Mouse (Mus musculus) liver, embryonic 12.5 days (tissue): ENCODE results near the gene Nfia. TPM values are rescaled to one million over a fixed set of nuclear protein-coding genes. Genes with fewer than 3 reads are reported as not detected.

Experiments used
- ATAC-seq: fragments of 200-750 bp; cut with Nextera tagmentation; 2 replicates; pipeline ENCODE4 v1.8.0; 2017; ENCODE audit warnings: moderate number of reproducible peaks, mild to moderate bottlenecking, moderate library complexity
- H3K27ac ChIP-seq: fragments of 300-500 bp; sonication (generic); 2 replicates; pipeline ENCODE4 v1.5.1; 2016; ENCODE audit warnings: mild to moderate bottlenecking
- H3K27me3 ChIP-seq: fragments of 300-500 bp; sonication (generic); replicated peaks from 2 replicates; pipeline ENCODE4 v1.6.1; 2016; ENCODE audit warnings: mild to moderate bottlenecking, moderate library complexity
- H3K36me3 ChIP-seq: fragments of 300-500 bp; sonication (generic); 2 replicates; pipeline ENCODE4 v1.6.1; 2016; ENCODE audit warnings: mild to moderate bottlenecking, moderate library complexity
- H3K4me1 ChIP-seq: fragments of 300-500 bp; sonication (generic); 2 replicates; pipeline ENCODE4 v1.6.1; 2016
- H3K4me2 ChIP-seq: fragments of 300-500 bp; sonication (generic); 2 replicates; pipeline ENCODE4 v1.6.1; 2016; ENCODE audit warnings: mild to moderate bottlenecking, moderate library complexity
- H3K4me3 ChIP-seq: fragments of 300-500 bp; sonication (generic); 2 replicates; pipeline ENCODE4 v1.5.1; 2016; ENCODE audit warnings: mild to moderate bottlenecking, moderate library complexity
- H3K9ac ChIP-seq: fragments of 300-500 bp; sonication (generic); 2 replicates; pipeline ENCODE4 v1.6.1; 2016; ENCODE audit warnings: mild to moderate bottlenecking, moderate library complexity
- H3K9me3 ChIP-seq: fragments of 300-500 bp; sonication (generic); replicated peaks from 2 replicates; pipeline ENCODE4 v1.6.1; 2016; ENCODE audit warnings: mild to moderate bottlenecking, moderate library complexity
- WGBS: fragments of 180-500 bp; shearing (Covaris S2); methylation state at CpG from one replicate; pipeline ENCODE4 v1.1.7; 2016; ENCODE audit not compliant: insufficient replicate concordance; 5-methylcytosine and 5-hydroxymethylcytosine counted together
- polyA plus RNA-seq: library from polyadenylated mRNA; unstranded; fragments of >200 nt; fragmentation: Nextera tagmentation; extraction: Ambion mirVana; gene quantifications from 2 replicates; pipeline ENCODE4 v1.2.1, GENCODE M21; 2016

Nfia gene
- polyA plus RNA-seq: 3.8 and 4.5 TPM in 2 replicates

DNA sequence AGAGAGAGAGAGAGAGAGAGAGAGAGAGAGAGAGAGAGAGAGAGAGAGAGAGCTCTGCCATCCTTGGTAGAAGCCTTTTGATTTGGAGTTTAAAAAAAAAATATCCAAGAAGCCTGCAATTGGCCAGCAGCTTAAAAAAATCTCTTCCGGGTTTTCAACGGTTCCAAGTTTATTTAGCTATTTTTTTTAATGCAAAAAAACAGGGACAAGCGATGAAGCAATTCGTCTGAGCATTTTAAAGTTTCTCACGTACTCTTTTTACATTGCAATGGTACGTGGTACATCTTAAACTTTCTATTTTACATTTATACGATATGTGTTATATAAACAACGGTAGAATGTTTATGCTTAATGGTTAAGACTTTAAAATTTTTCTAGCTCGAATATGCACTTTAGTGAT lies at the start of gene Nfia:
Gene Nfia, plus strand, starts transcription at position 94 of the 400 bp plus-strand sequence.
- peak within 1 kb of the TSS; percentile 77 for H3K27ac ChIP-seq
- peak within 1 kb of the TSS; percentile 44 for H3K9ac ChIP-seq
- peaks cover 41% of the 10 kb centered on the region for H3K27me3 ChIP-seq
- ATAC-seq: no peak
- no peaks in the 10 kb centered on the region for H3K9me3 ChIP-seq
- peaks cover 17% of the 10 kb centered on the region for H3K4me1 ChIP-seq
- H3K4me3 ChIP-seq: peak within 1 kb of the TSS; percentile 58
- H3K4me2 ChIP-seq: peak within 1 kb of the TSS; percentile 71
- under 1% methylated on average over 9 of the region's 9 CpGs for WGBS
- no peaks in the 10 kb centered on the region for H3K36me3 ChIP-seq

DNA sequence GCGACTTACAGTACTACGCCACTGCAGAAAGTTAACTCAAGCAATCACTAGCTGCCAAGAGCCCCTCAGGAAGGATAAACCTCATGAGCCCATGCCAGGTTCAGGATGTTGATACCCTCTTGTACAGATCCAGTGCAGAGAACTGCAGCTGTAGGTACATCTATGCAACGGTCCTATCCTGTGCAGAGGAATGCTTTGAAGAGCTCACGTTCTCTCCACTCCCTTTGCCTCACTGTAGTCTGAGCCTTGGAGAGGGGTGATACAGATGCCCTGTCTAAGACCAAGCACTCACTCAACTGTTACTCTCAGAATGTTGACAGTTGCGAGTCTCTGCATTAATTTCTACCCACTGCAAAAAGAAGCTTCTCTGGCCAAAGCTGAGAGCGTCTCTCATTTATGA lies 49.2 kb upstream of the Nfia start:
- no peaks in the 10 kb centered on the region for H3K9me3 ChIP-seq
- H3K4me1 ChIP-seq: no peaks in the 10 kb centered on the region
- 73% methylated on average over 6 of the region's 6 CpGs for WGBS
- no peak for ATAC-seq
- H3K4me2 ChIP-seq: no peak overlapping the region
- no peak overlapping the region for H3K27ac ChIP-seq
- H3K9ac ChIP-seq: no peak overlapping the region
- H3K36me3 ChIP-seq: no peaks in the 10 kb centered on the region
- H3K27me3 ChIP-seq: no peaks in the 10 kb centered on the region
- no peak overlapping the region for H3K4me3 ChIP-seq

DNA sequence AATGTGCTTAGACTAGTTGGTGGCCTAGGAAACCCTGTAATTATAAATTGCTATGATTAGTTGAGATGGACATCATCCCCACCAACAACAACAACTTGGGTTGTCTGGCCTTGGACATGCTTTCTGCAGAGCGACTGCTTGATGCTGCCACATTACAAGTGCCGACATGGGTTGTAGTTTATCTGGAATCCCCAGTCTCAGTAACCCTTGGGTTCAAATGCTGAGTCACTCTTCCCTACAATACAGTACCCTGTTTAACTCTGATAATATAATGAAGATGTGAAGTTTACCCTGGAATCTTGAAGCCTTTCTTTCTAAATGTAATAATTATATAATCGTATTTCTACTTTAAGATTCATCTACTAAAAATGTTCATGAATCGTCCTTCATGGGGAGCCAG lies 44.0 kb upstream of the Nfia start:
- H3K4me1 ChIP-seq: no peaks in the 10 kb centered on the region
- H3K27ac ChIP-seq: no peak overlapping the region
- no peak overlapping the region for H3K4me2 ChIP-seq
- no peak overlapping the region for H3K9ac ChIP-seq
- H3K36me3 ChIP-seq: no peaks in the 10 kb centered on the region
- 47% methylated on average over 4 of the region's 4 CpGs for WGBS
- no peaks in the 10 kb centered on the region for H3K27me3 ChIP-seq
- no peak overlapping the region for H3K4me3 ChIP-seq
- ATAC-seq: peak; percentile 84
- no peaks in the 10 kb centered on the region for H3K9me3 ChIP-seq

DNA sequence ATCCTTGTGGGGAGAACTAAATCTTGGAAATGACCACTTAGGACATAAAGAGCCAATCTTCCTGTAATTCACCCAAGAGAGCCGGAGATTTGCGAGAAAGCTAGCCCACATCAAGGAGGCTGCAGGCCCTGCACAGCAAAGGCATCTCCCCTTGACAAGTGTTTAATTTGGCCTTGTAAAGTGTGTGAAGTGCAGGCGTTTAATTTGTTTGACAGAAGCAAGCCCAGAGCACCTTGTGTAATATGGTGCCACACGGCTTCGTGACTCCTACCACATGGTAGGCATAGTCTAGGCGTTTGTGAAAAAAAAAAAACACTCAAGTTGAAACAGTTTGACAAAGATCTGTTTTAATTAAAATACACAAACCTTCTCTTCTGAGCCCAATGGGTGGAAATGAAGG lies 42.5 kb upstream of the Nfia start:
- no peak for ATAC-seq
- WGBS: 71% methylated on average over 6 of the region's 6 CpGs
- no peak overlapping the region for H3K4me3 ChIP-seq
- H3K9me3 ChIP-seq: no peaks in the 10 kb centered on the region
- no peaks in the 10 kb centered on the region for H3K27me3 ChIP-seq
- H3K4me1 ChIP-seq: no peaks in the 10 kb centered on the region
- no peaks in the 10 kb centered on the region for H3K36me3 ChIP-seq
- H3K9ac ChIP-seq: no peak overlapping the region
- no peak overlapping the region for H3K27ac ChIP-seq
- H3K4me2 ChIP-seq: no peak overlapping the region

DNA sequence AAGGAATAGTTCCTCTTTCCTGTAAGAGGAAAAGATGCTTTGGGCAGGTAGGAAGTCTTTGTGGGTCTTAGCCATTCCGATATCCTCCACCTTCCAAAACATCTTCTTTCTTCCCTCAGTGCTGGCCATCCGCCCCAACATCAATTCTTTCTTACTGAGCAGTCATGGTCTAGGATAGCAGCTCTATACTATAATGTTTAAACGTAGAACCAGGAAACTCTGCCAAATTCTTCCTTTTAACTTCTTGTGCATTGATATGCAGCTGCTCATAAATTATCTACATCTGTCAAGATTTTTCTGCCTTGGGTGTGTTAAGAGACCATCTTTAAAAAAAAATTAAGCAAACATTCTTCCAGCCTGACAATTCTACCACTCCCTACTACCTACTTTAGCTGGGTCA lies 42.1 kb upstream of the Nfia start:
- WGBS: 65% methylated on average over 3 of the region's 3 CpGs
- no peak overlapping the region for H3K4me3 ChIP-seq
- no peak for ATAC-seq

DNA sequence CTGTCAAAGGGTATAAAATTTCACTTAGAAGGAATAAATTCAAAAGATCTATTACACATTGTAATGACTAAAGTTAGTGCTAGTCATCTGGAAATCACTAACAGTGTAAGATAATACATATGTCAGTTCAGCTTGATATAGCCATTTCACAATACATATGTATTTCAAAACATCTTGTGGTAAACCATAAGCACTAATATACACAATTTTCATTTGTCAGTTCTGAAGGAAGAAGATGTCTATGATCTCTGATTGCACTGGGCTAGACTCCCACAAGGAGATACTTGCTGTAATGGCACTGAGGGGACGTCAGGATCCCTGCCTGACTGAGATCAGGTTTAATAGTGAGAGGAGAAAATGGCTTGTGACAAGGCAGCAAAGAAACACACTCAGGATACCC lies 39.1 kb upstream of the Nfia start:
- Histone ChIP-seq H3K9ac (no peak overlapping the region), H3K36me3 (no peaks in the 10 kb centered on the region), H3K4me2 (no peak overlapping the region), H3K27ac (no peak overlapping the region), H3K4me3 (no peak overlapping the region), H3K27me3 (no peaks in the 10 kb centered on the region), H3K4me1 (no peaks in the 10 kb centered on the region), H3K9me3 (no peaks in the 10 kb centered on the region)
- WGBS: 47% methylated on average over 1 of the region's 1 CpGs
- no peak for ATAC-seq

More for the DNA sequence above, 42.1 kb upstream of the Nfia start:
- H3K4me2 ChIP-seq: no peak overlapping the region
- no peak overlapping the region for H3K27ac ChIP-seq
- no peak overlapping the region for H3K9ac ChIP-seq
- no peaks in the 10 kb centered on the region for H3K9me3 ChIP-seq
- H3K27me3 ChIP-seq: no peaks in the 10 kb centered on the region
- H3K4me1 ChIP-seq: no peaks in the 10 kb centered on the region
- H3K36me3 ChIP-seq: no peaks in the 10 kb centered on the region

DNA sequence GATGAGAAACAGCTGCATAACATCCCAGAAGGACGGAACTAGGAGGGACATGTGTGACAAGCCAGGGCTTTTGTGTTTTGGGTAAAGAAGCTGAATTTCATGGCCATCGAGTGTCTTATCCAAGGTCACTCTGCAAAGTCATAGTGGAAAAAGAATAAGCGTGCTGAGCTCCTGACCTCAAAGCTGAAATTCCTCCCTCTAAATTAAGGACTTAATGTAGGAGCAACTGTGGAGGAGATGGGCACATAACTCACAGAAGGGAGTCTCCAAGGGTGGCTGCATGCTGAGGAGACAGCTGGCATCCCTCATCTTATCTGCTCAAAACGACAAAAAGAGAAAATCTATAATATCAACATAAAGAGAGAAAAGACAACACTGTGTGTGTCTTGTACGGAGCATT lies 28.6 kb upstream of the Nfia start:
- Histone ChIP-seq H3K27me3 (peaks cover 26% of the 10 kb centered on the region), H3K9me3 (no peaks in the 10 kb centered on the region), H3K27ac (no peak overlapping the region), H3K9ac (no peak overlapping the region), H3K36me3 (no peaks in the 10 kb centered on the region), H3K4me1 (no peaks in the 10 kb centered on the region), H3K4me2 (no peak overlapping the region), H3K4me3 (no peak overlapping the region)
- ATAC-seq: no peak
- 55% methylated on average over 5 of the region's 5 CpGs for WGBS

DNA sequence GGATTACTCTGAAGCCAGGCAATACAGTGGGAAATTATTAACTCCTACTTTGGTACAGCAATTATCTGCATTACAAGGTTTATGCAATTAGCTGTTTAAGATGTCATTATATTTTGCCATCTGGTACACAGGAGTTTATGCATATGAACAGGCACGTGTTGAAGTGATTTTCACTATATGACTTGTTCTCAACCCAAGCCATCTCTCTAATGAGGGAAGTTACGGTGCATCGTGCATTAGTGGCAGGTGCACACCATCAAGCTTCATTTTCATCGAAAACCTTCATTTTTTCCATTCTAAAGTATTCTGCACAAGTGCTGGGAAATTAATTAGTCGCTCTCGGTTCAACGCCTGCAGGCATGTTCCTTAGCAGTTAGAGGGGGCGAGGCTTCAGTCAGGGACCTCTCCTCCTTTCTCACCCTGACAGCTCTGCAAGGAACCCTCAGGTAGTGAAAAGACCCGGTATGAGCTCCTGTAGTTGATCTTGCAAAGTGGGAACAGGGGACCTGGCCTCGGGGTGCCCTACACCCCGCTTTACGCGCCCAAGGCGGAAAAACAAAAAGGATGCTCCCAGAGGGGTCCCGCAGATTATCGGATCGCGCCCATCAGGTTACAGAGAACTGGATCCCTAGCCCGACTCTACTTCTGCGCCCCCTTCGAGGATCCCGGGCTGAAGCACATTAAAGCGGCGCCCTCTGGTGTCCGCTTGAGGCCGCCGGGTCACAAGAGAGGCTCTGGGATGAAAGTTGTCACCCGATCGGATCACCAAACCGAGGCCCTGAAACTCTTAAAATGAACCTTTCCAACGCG lies 27.0 kb upstream of the Nfia start:
- Histone ChIP-seq H3K9ac (no peak overlapping the region), H3K4me2 (peak overlapping the region; percentile 66), H3K4me1 (no peaks in the 10 kb centered on the region), H3K4me3 (peak overlapping the region; percentile 40), H3K27ac (no peak overlapping the region), H3K9me3 (no peaks in the 10 kb centered on the region), H3K36me3 (no peaks in the 10 kb centered on the region), H3K27me3 (peaks cover 36% of the 10 kb centered on the region)
- 9% methylated on average over 32 of the region's 32 CpGs for WGBS
- no peak for ATAC-seq

DNA sequence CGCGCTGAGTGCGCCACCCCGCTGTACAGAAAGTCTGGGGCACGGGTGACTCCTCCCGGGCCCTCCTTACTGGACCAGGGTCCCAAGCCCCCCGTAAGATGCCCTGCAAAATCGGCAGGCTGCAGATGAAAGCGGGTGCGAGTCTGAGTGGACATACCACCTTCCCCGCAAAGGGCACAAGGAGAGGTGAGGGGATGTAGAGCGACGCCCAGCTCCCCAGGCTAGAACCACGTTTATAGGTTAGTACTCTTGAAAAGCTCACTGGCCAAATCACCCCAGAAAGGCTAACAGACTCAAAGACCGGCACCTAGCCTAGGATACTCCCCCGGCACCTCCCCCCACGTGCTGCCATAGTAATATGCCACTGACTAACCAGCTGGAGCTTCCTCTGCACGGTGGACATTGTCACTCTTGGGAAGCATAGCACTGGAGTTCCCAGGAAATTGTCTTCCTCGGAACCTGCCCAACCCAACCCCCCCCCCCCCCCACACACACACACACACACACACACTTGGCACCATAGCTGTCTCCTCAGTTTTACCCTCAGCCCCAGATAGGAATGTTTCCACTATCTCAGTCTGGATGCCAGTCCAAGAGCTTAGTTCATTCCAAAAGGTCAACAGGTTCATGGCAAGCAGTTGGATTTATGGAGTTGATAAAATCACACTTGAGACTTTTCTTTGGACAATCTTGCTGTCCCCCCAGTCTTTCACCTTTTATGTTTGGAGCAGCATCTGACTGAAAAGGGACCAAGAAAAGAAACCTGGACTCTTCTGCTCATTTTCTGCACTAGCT lies 26.2 kb upstream of the Nfia start:
- 7% methylated on average over 19 of the region's 19 CpGs for WGBS
- Histone ChIP-seq H3K4me1 (peaks cover 3% of the 10 kb centered on the region; the same call in 1 of the 2 replicates), H3K4me3 (peak overlapping the region; percentile 40), H3K27me3 (peaks cover 36% of the 10 kb centered on the region), H3K36me3 (no peaks in the 10 kb centered on the region), H3K9me3 (no peaks in the 10 kb centered on the region), H3K9ac (no peak overlapping the region), H3K27ac (no peak overlapping the region), H3K4me2 (peak overlapping the region; percentile 66)
- no peak for ATAC-seq

DNA sequence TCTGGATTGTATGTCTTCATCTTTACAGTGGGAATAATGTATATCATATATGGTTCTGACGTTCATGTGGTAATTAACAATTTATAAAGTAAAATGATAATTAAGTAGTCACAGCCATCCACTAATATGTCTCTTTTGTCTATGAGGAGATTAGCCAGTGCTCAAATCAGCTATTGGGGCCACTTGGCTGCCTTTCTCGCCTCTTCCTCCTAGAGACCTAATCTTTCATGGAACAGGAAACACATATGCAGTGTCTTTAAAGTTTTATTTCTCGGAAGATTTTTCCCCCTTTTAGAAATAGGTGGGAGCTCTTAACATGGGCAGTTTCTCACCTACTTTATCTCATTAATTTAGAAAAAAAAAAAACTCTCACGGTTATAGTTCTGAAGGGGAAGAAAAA lies 22.1 kb upstream of the Nfia start:
- Histone ChIP-seq H3K4me2 (0 out of 2 replicates have a peak overlapping the region, but pooled peaks have one; percentile 78), H3K9ac (no peak overlapping the region), H3K27me3 (peaks cover 58% of the 10 kb centered on the region), H3K4me1 (peaks cover 16% of the 10 kb centered on the region; the same call in 1 of the 2 replicates), H3K9me3 (no peaks in the 10 kb centered on the region), H3K36me3 (no peaks in the 10 kb centered on the region), H3K27ac (no peak overlapping the region), H3K4me3 (no peak overlapping the region)
- 27% methylated on average over 4 of the region's 4 CpGs for WGBS
- ATAC-seq: no peak

DNA sequence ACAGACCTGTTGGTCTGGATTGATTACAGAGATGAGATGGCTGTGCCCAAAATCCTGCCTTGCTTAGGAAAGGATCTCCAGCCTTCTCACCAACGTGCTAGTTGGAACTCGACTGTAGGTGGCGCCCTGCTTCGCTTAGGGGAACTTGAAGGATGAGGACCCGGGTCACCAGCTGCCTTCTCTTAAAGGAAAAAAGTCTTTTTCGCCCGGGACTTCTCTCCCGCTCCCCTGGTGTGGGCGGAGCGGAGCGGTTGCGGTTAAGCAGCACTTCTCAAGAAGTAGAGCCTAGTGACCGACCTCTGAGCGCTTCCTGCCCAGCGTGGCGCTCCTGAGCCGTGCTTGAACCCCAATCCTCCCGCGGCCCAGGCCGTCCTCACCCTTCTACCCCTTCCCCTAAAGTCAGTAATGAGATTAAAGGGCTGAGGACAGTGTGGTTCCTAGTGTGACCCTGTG lies 21.5 kb upstream of the Nfia start:
- H3K4me1 ChIP-seq: peaks cover 16% of the 10 kb centered on the region; the same call in 1 of the 2 replicates
- WGBS: under 1% methylated on average over 20 of the region's 20 CpGs
- no peaks in the 10 kb centered on the region for H3K36me3 ChIP-seq
- H3K9me3 ChIP-seq: no peaks in the 10 kb centered on the region
- ATAC-seq: peak; percentile 72
- H3K27ac ChIP-seq: no peak overlapping the region
- peaks cover 58% of the 10 kb centered on the region for H3K27me3 ChIP-seq
- H3K4me3 ChIP-seq: peak overlapping the region; percentile 58
- H3K4me2 ChIP-seq: peak overlapping the region; percentile 78
- peak overlapping the region; percentile 49 for H3K9ac ChIP-seq
